Mouse (Mus musculus): ENCODE results near the gene Arv1. TPM values are rescaled to one million over a fixed set of nuclear protein-coding genes. Genes with fewer than 3 reads are reported as not detected.

Arv1 gene
- total RNA-seq, 4 experiments from 2014 or later: 1.5 to 4.5 (median 3.5) TPM

Other genes with a start within 250 kb of the Arv1 start
- gene Cog2, start 201.4 kb upstream of the Arv1 start, total RNA-seq (2022): 10 to 100 TPM; 16.1 to 28.7 (median 18.5) TPM
- 10 to 100 TPM in 2 of 4 experiments, 1 to 10 TPM in 2; 7.5 to 10.9 (median 9.9) TPM for gene Agt, start 152.4 kb upstream of the Arv1 start, total RNA-seq (2022)
- not detected for gene Capn9, start 146.0 kb upstream of the Arv1 start, total RNA-seq (2022)
- 10 to 100 TPM in 2 of 4 experiments, 1 to 10 TPM in 2; 8.0 to 13.0 (median 10.7) TPM for gene 2310022B05Rik, start 58.8 kb upstream of the Arv1 start, total RNA-seq (2022)
- gene Ttc13, start 156 bp upstream of the Arv1 start, total RNA-seq (2022): 10 to 100 TPM; 14.1 to 20.5 (median 18.3) TPM
- under 1 TPM in 3 of 4 experiments, not detected in 1; 0.31 to 0.51 (median 0.36) TPM for gene Fam89a, start 29.7 kb downstream of the Arv1 start, total RNA-seq (2022)
- gene Trim67, start 71.0 kb downstream of the Arv1 start, total RNA-seq (2022): under 1 TPM in 2 of 4 experiments, not detected in 2; 0.19 to 0.36 TPM
- 100 to 1,000 TPM; 145 to 180 (median 156) TPM for gene Gnpat, start 140.9 kb downstream of the Arv1 start, total RNA-seq (2022)
- gene 2810004N23Rik, start 141.0 kb downstream of the Arv1 start, total RNA-seq (2022): 10 to 100 TPM; 31.8 to 34.8 (median 33.5) TPM
- 1 to 10 TPM; 7.8 to 8.1 (median 7.9) TPM for gene Exoc8, start 175.6 kb downstream of the Arv1 start, total RNA-seq (2022)
- 1 to 10 TPM; 6.1 to 7.3 (median 6.5) TPM for gene Sprtn, start 175.7 kb downstream of the Arv1 start, total RNA-seq (2022)
- 100 to 1,000 TPM; 170 to 209 (median 181) TPM for gene Egln1, start 227.2 kb downstream of the Arv1 start, total RNA-seq (2022)